Mouse (Mus musculus) liver, embryonic 11.5 days (tissue): ENCODE results near the gene Rsph10b. TPM values are rescaled to one million over a fixed set of nuclear protein-coding genes. Genes with fewer than 3 reads are reported as not detected.
A peak's percentile ranks its signal among the peaks of the same experiment; 100 is the strongest.
"Not testable (repeated sequence)": the region's sequence is repeated elsewhere in the genome, so short reads cannot be mapped to it uniquely, and the experiment has no call there.

ENCODE experiments used
- ATAC-seq: fragments of 200-750 bp; cut with Nextera tagmentation; replicated peaks from 2 replicates; pipeline ENCODE4 v1.8.0; 2017; ENCODE audit warnings: moderate number of reproducible peaks, mild to moderate bottlenecking, moderate TSS enrichment, moderate library complexity; ENCODE audit not compliant: low FRiP score
- DNase-seq: peaks from one replicate; pipeline ENCODE4 v3.0.0-alpha.2; 2017; ENCODE audit warnings: low spot score
- H3K27ac ChIP-seq: fragments of 300-500 bp; sonication (generic); 2 replicates; pipeline ENCODE4 v1.5.1; 2014; ENCODE audit warnings: mild to moderate bottlenecking, low read depth, low read length, control low read depth
- H3K27me3 ChIP-seq: fragments of 300-500 bp; sonication (generic); replicated peaks from 2 replicates; pipeline ENCODE4 v1.6.1; 2014; ENCODE audit warnings: low read length, mixed read lengths; ENCODE audit not compliant: control insufficient read depth, insufficient read depth
- H3K36me3 ChIP-seq: fragments of 300-500 bp; sonication (generic); 2 replicates; pipeline ENCODE4 v1.6.1; 2014; ENCODE audit warnings: mild to moderate bottlenecking, low read length, moderate library complexity, mixed read lengths; ENCODE audit not compliant: control insufficient read depth, insufficient read depth
- H3K4me1 ChIP-seq: fragments of 300-500 bp; sonication (generic); replicated peaks from 2 replicates; pipeline ENCODE4 v1.6.1; 2014; ENCODE audit warnings: low read length, mixed read lengths; ENCODE audit not compliant: control insufficient read depth, insufficient read depth
- H3K4me2 ChIP-seq: fragments of 300-500 bp; sonication (generic); 2 replicates; pipeline ENCODE4 v1.6.1; 2014; ENCODE audit warnings: mild to moderate bottlenecking, control low read depth, moderate library complexity
- H3K4me3 ChIP-seq: fragments of 300-500 bp; sonication (generic); 2 replicates; pipeline ENCODE4 v1.5.1; 2014; ENCODE audit warnings: low read depth, low read length, control low read depth
- H3K9ac ChIP-seq: fragments of 300-500 bp; sonication (generic); 2 replicates; pipeline ENCODE4 v1.6.1; 2014; ENCODE audit warnings: low read depth, low read length, control low read depth
- H3K9me3 ChIP-seq: fragments of 300-500 bp; sonication (generic); 2 replicates; pipeline ENCODE4 v1.6.1; 2016; ENCODE audit warnings: low read length, inconsistent platforms, mixed read lengths; ENCODE audit not compliant: control insufficient read depth
- WGBS: fragments of 180-500 bp; shearing (Covaris S2); extraction: QIAGEN DNeasy Blood & Tissue Kit; methylation state at CpG from one replicate; pipeline ENCODE4 v1.1.7; 2014; 5-methylcytosine and 5-hydroxymethylcytosine counted together
- polyA plus RNA-seq: library from polyadenylated mRNA; unstranded; fragments of >200 nt; fragmentation: Nextera tagmentation; extraction: Ambion mirVana; gene quantifications from 2 replicates; pipeline ENCODE4 v1.2.1, GENCODE M21; 2014

Rsph10b gene
- polyA plus RNA-seq, 1 experiment from 2014 or later: 0.34 TPM

DNA sequence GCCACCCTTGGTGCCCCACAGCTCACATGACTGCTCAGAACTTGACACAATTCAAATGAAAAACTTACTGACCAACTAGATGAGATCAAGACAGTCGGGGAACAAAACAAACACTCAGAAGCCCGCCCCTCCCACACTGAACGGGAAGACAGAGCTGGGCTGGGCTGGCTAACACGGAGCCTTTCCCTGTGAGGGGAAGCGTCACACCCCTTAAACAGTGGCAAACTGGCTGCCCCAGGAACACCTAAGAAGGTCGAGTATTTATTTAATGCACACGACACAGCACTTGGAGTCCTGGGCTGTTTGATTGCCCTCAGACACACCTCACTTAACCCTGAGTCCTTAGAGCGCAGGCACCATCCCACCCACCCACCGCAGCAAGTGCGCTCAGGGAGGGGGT lies 59.8 kb downstream of the Rsph10b start:
- Histone ChIP-seq H3K4me2 (no peak overlapping the region), H3K27me3 (no peaks in the 10 kb centered on the region), H3K4me3 (no peak overlapping the region), H3K27ac (no peak overlapping the region), H3K9ac (no peak overlapping the region), H3K9me3 (no peaks in the 10 kb centered on the region), H3K36me3 (peaks cover 45% of the 10 kb centered on the region; the same call in 1 of the 2 replicates), H3K4me1 (no peaks in the 10 kb centered on the region)
- WGBS: 86% methylated on average over 10 of the region's 10 CpGs
- DNase-seq: no peak
- ATAC-seq: no peak

DNA sequence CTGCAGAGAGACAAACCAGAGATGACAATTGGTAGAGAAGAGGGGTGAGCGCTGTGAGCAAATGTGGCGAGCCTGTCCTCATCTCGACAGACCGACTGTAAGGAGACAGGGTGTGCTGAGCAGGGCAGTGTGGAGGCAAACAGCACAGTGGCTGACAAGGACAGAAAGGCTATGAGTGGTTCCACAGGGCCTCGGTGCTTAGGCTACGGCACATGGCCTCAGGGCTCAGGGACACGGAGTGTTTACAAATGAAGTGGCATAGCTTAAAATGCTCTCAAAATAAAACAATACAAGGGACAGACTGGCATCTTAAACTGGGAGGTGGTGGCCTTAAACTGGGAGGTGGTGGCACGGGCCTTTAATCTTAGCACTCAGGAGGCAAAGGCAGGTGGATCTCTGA lies 60.4 kb downstream of the Rsph10b start:
- Histone ChIP-seq H3K9me3 (no peaks in the 10 kb centered on the region), H3K27me3 (no peaks in the 10 kb centered on the region), H3K27ac (no peak overlapping the region), H3K36me3 (peaks cover 44% of the 10 kb centered on the region; the same call in 1 of the 2 replicates), H3K4me2 (no peak overlapping the region), H3K4me1 (no peaks in the 10 kb centered on the region), H3K9ac (no peak overlapping the region), H3K4me3 (no peak overlapping the region)
- ATAC-seq: no peak
- 88% methylated on average over 8 of the region's 8 CpGs for WGBS
- DNase-seq: no peak

DNA sequence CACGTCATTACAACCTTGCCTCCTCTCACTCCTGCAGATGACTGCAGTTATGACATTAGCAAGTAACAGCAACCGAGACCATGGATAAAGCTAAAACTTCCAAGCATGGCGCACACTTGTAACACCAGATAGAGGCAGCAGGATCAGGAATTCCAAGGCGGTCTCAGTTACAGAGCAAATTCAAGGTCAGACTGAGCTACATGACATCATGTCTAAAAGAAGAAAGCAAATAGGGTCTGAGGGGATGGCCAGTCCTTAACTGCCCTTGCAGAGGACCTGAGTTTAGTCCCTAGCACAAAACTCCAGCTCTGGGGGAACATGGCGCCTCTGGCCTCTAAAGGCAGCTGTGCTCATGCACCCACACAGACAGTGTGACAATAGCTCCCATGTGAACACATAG lies 61.0 kb downstream of the Rsph10b start:
- no peak overlapping the region for H3K4me2 ChIP-seq
- H3K4me1 ChIP-seq: no peaks in the 10 kb centered on the region
- H3K9ac ChIP-seq: no peak overlapping the region
- H3K27me3 ChIP-seq: no peaks in the 10 kb centered on the region
- H3K36me3 ChIP-seq: peaks cover 44% of the 10 kb centered on the region; the same call in 1 of the 2 replicates
- no peaks in the 10 kb centered on the region for H3K9me3 ChIP-seq
- DNase-seq: no peak
- H3K4me3 ChIP-seq: no peak overlapping the region
- ATAC-seq: no peak
- WGBS: 95% methylated on average over 5 of the region's 5 CpGs
- H3K27ac ChIP-seq: no peak overlapping the region

DNA sequence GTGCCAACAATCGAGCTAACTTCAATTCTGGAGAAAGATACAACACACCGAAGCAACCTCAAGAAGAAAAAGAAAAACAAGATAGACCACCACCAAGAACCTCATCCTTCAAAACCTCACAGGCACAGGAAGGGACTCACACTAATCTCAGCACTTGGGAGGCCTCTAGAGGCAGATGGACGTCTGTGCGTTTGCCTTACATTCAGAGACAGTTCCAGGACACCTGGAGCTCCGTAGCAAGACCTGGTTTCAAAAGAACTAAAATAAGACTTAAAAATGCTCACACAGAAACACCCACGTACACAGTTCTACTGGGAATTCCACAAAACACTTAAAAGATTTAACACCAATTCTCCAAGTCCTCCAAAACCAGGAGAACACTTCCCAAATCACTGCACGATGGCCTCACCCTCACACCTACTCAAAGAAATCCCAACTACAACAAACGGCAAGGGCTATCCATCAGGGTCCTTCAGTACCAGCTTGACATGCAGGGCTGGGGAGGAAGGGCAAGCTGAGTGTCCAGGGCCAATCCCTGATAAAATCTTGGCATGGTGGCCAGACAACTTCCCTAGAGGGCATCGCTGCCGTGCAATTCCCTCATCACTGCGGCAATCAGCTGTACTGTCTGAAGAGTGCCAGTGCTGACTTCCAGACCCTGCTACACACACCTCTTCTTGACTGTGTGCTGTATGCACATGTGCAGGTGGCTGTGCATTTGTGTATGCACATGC lies 62.0 kb downstream of the Rsph10b start:
- no peak overlapping the region for H3K27ac ChIP-seq
- 74% methylated on average over 11 of the region's 11 CpGs for WGBS
- ATAC-seq (no peak), DNase-seq (no peak)
- H3K4me2 ChIP-seq: no peak overlapping the region
- no peak overlapping the region for H3K9ac ChIP-seq
- peaks cover 50% of the 10 kb centered on the region for H3K36me3 ChIP-seq
- no peaks in the 10 kb centered on the region for H3K4me1 ChIP-seq
- no peaks in the 10 kb centered on the region for H3K27me3 ChIP-seq
- H3K4me3 ChIP-seq: no peak overlapping the region
- H3K9me3 ChIP-seq: no peaks in the 10 kb centered on the region

DNA sequence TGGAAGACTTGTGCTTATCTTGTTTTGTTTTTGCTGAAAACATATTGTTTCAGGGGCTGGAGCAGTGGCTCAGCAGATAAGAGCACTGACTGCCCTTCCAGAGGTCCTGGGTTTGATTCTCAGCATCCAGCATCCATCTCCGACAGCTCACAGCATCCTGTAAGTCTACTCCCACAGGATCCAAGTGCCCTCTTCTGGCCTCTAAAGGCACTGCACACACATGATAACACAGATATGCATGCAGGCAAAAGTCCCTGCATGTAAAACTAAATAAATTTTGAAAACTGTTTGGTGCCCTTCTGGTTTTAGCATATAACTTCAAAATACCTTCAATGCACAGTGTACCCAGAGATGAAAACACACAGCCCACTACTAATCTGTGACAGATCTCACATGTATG lies 66.6 kb downstream of the Rsph10b start:
- H3K36me3 ChIP-seq: peaks cover 46% of the 10 kb centered on the region
- H3K4me2 ChIP-seq: no peak overlapping the region
- no peaks in the 10 kb centered on the region for H3K4me1 ChIP-seq
- H3K27me3 ChIP-seq: no peaks in the 10 kb centered on the region
- H3K27ac ChIP-seq: no peak overlapping the region
- H3K9me3 ChIP-seq: no peaks in the 10 kb centered on the region
- ATAC-seq (no peak), DNase-seq (no peak)
- WGBS: 90% methylated on average over 1 of the region's 1 CpGs
- no peak overlapping the region for H3K4me3 ChIP-seq
- no peak overlapping the region for H3K9ac ChIP-seq

DNA sequence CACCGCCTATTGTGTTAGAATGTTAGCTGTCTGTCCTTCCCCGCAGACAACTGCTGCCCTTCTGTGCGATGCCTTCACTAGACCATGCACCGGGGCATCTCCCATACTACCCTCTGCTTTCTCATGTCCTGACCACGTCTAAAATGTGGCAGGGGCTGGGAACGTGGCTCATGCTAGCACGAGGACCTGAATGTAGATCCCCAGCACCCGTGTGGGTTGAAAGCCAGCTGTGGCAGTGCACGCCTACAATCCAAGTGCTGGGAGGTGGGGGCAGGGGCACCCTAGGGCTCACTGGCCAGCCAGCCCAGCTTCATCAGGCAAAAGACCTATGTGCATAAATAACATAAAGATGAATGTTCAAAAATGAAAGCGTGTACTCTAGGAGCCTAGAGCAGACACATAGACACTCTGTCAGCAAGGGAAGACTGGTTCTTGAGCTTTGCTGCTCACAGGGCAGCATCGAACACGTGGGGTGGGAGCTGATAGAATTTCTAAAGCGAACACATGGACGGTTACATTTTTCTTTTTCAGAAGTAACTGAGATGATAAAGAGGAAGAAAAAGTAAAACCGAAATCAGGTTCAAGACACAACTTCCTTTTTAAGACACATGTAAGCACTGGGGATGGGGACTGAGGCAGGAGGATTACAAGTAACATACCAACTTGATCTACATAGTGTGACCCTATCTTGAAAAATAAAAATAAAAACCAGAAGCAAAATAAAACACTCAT lies 69.8 kb downstream of the Rsph10b start:
- no peaks in the 10 kb centered on the region for H3K27me3 ChIP-seq
- no peaks in the 10 kb centered on the region for H3K4me1 ChIP-seq
- no peak for DNase-seq
- no peaks in the 10 kb centered on the region for H3K9me3 ChIP-seq
- no peak overlapping the region for H3K4me3 ChIP-seq
- no peak overlapping the region for H3K9ac ChIP-seq
- ATAC-seq: no peak
- H3K4me2 ChIP-seq: no peak overlapping the region
- H3K27ac ChIP-seq: no peak overlapping the region
- WGBS: 89% methylated on average over 15 of the region's 15 CpGs
- peaks cover 42% of the 10 kb centered on the region for H3K36me3 ChIP-seq

DNA sequence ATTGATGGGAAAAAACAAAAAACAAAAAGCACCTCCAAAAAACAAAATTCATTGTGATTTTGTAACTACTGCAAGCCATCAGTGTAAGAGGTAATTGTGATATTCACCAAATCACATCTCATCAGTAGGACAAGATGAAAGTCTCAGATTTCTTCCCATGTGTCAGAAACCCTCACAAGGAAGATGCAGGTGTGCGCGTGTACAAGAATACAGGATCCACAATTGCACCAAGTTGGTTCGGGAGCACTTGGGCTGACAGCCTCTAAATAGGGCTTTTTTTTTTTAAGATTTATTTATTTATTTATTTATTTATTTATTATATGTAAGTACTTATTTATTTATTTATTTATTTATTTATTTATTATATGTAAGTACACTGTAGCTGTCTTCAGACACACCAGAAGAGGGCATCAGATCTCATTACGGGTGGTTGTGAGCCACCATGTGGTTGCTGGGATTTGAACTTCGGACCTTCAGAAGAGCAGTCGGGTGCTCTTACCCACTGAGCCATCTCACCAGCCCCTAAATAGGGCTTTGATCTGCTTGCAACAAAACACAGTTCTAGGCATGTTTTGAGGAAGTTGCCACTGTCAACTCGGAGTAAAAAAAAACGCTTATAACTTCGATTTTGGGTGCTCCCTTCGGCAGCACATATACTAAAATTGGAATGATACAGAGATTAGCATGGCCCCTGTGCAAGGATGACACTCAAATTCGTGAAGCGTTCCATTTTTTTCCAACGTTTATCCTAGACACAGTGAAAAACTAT lies 80.7 kb downstream of the Rsph10b start:
- not testable (repeated sequence) for H3K9me3 ChIP-seq, H3K27ac ChIP-seq, H3K4me1 ChIP-seq, H3K27me3 ChIP-seq, H3K9ac ChIP-seq, ATAC-seq, DNase-seq
- Histone ChIP-seq H3K4me2 (peak overlapping the region; percentile 75), H3K36me3 (peaks cover 20% of the 10 kb centered on the region; the same call in 1 of the 2 replicates), H3K4me3 (peak overlapping the region; percentile 80)
- WGBS: 41% methylated on average over 12 of the region's 13 CpGs

DNA sequence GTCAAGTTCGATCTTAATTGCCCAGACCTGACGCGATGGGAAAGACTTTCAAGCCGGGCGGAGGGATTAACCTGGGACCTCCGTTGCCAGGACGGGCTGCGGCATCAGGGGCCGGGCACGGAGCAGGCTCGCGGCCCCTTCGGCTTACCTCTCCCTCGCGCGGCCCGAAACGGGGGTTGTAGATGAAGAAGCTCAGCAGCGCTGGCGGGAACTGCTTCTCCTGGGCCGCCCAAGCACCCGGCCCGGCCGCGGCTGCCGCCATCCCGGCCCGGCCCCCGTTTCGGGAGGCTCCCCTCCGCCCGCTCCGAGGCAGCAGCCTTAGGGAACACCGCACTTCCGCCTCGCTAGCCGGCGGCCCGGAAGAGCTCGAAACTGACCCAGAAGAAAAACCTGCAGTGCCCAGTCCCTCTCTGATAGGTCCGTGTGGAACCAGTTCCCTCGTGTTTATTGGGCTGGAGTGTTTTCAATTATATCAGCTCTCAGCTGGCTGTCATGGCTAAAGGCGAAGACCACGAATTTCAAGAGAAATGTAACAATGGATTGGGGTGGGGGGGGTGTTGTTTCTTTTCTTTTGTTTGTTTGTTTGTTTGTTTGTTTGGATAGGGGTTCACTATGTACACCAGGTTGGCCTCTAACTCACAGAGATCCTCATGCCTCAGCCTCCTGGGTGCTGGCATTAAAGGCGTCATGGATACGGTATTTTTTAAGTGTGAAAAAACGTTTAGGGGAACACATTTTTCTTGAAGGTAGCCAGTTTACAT lies 81.9 kb downstream of the Rsph10b start, which contains the start of gene Ccz1:
TSS of gene Ccz1 (minus strand) at position 327 of the 761 bp plus-strand sequence.
- Histone ChIP-seq H3K27ac (peak within 1 kb of the TSS; percentile 75), H3K9me3 (no peaks in the 10 kb centered on the region), H3K27me3 (no peaks in the 10 kb centered on the region), H3K4me3 (peak within 1 kb of the TSS; percentile 80), H3K4me2 (peak within 1 kb of the TSS; percentile 75), H3K36me3 (peaks cover 12% of the 10 kb centered on the region; the same call in 1 of the 2 replicates), H3K9ac (peak within 1 kb of the TSS; percentile 85), H3K4me1 (no peaks in the 10 kb centered on the region)
- ATAC-seq (peak; percentile 99), DNase-seq (peak; percentile 79)
- WGBS: 3% methylated on average over 47 of the region's 47 CpGs
